Mouse (Mus musculus) thymus, adult 2 months (tissue): Measurements from ENCODE around the gene Plekha8.

Experiments used
- CTCF ChIP-seq: fragments of 200-500 bp; IDR thresholded peaks from 2 replicates; pipeline ENCODE4 v1.5.1; 2012; ENCODE audit warnings: mild to moderate bottlenecking, control low read depth, low read length, moderate library complexity, borderline replicate concordance; ENCODE audit not compliant: control insufficient read depth, poor library complexity, insufficient read depth; ENCODE audit errors: extremely low read depth
- POLR2A ChIP-seq: fragments of 200-500 bp; IDR thresholded peaks from 2 replicates; pipeline ENCODE4 v1.6.1; 2012; ENCODE audit warnings: mild to moderate bottlenecking, low read length, control low read depth, moderate library complexity; ENCODE audit not compliant: control insufficient read depth, poor library complexity, insufficient read depth; ENCODE audit errors: extremely low read depth

DNA sequence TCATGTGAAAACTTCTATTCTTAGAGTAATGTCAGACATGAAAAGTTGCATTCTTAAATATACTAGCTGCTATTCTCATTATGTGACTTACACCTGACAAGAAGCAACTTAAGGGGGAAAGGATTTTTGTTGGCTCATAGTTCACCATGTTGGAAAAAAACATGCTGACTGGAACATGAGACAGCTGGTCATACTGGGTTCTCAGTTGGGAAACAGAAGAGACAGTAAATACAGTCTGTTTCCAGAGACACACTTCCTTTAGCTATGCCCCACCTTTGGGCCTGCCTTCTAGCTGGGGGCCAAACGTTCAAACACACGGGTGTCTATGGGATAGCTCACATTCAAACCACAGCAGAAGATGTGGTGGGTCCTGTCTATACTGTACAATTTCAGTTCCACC lies 41.3 kb upstream of the Plekha8 start:
- no peak for TF ChIP-seq CTCF
- TF ChIP-seq POLR2A: no peak
